Mouse (Mus musculus) bone marrow, adult 2 months (tissue): ENCODE results near the gene Themis3.

Experiments
- CTCF ChIP-seq: fragments of 200-500 bp; IDR thresholded peaks from 2 replicates; pipeline ENCODE4 v1.5.1; 2011; ENCODE audit warnings: low read length, control low read depth; ENCODE audit not compliant: control insufficient read depth, insufficient read depth
- POLR2A ChIP-seq: fragments of 200-500 bp; IDR thresholded peaks from 2 replicates; pipeline ENCODE4 v1.6.1; 2011; ENCODE audit warnings: low read depth, mild to moderate bottlenecking, control low read depth, low read length, borderline replicate concordance; ENCODE audit not compliant: control insufficient read depth

GRCm38 (mm10) chr17:66504964-66505363 is 89.5 kb downstream of the Themis3 start:
- TF ChIP-seq CTCF (no peak), POLR2A (no peak)
